Mouse (Mus musculus) heart, embryonic 12.5 days (tissue): ENCODE data around the gene Polr3b. TPM values are rescaled to one million over a fixed set of nuclear protein-coding genes. Genes with fewer than 3 reads are reported as not detected.

Experiments used
- ATAC-seq: fragments of 200-750 bp; cut with Nextera tagmentation; 2 replicates; pipeline ENCODE4 v1.8.0; 2017; ENCODE audit warnings: moderate TSS enrichment, moderate library complexity; ENCODE audit not compliant: insufficient number of reproducible peaks, low FRiP score
- H3K27ac ChIP-seq: fragments of 300-500 bp; sonication (generic); 2 replicates; pipeline ENCODE4 v1.5.1; 2016; ENCODE audit warnings: mild to moderate bottlenecking, moderate library complexity; ENCODE audit not compliant: poor library complexity, severe bottlenecking
- H3K27me3 ChIP-seq: fragments of 300-500 bp; sonication (generic); replicated peaks from 2 replicates; pipeline ENCODE4 v1.6.1; 2016; ENCODE audit warnings: mild to moderate bottlenecking, moderate library complexity
- H3K36me3 ChIP-seq: fragments of 300-500 bp; sonication (generic); 2 replicates; pipeline ENCODE4 v1.6.1; 2016; ENCODE audit warnings: mild to moderate bottlenecking, moderate library complexity
- H3K4me1 ChIP-seq: fragments of 300-500 bp; sonication (generic); replicated peaks from 2 replicates; pipeline ENCODE4 v1.6.1; 2016; ENCODE audit warnings: mild to moderate bottlenecking
- H3K4me2 ChIP-seq: fragments of 300-500 bp; sonication (generic); 2 replicates; pipeline ENCODE4 v1.6.1; 2016; ENCODE audit warnings: mild to moderate bottlenecking, moderate library complexity
- H3K4me3 ChIP-seq: fragments of 300-500 bp; sonication (generic); 2 replicates; pipeline ENCODE4 v1.5.1; 2016; ENCODE audit warnings: mild to moderate bottlenecking
- H3K9ac ChIP-seq: fragments of 300-500 bp; sonication (generic); 2 replicates; pipeline ENCODE4 v1.6.1; 2016; ENCODE audit warnings: mild to moderate bottlenecking, moderate library complexity
- H3K9me3 ChIP-seq: fragments of 300-500 bp; sonication (generic); replicated peaks from 2 replicates; pipeline ENCODE4 v1.6.1; 2016; ENCODE audit warnings: mild to moderate bottlenecking, moderate library complexity
- WGBS: fragments of 180-500 bp; shearing (Covaris S2); methylation state at CpG from one replicate; pipeline ENCODE4 v1.1.7; 2016; 5-methylcytosine and 5-hydroxymethylcytosine counted together
- polyA plus RNA-seq: library from polyadenylated mRNA; unstranded; fragments of >200 nt; fragmentation: Nextera tagmentation; extraction: Ambion mirVana; gene quantifications from 2 replicates; pipeline ENCODE4 v1.2.1, GENCODE M21; 2016

The Polr3b gene
- polyA plus RNA-seq, 1 experiment from 2014 or later: 13.4 TPM

- H3K4me1 ChIP-seq: peaks cover 51% of the 10 kb centered on the region
- peaks cover 6% of the 10 kb centered on the region for H3K36me3 ChIP-seq
- no peak overlapping the region for H3K4me2 ChIP-seq
- H3K27me3 ChIP-seq: no peaks in the 10 kb centered on the region
- no peaks in the 10 kb centered on the region for H3K9me3 ChIP-seq
- H3K27ac ChIP-seq: peak overlapping the region; percentile 84
- no peak overlapping the region for H3K9ac ChIP-seq
- WGBS: 64% methylated on average over 3 of the region's 3 CpGs
- no peak for ATAC-seq
- H3K4me3 ChIP-seq: no peak overlapping the region
Measured at GRCm38 (mm10) chr10:84610783-84611182, 11.3 kb upstream of the Polr3b start.

- Histone ChIP-seq H3K36me3 (no peaks in the 10 kb centered on the region), H3K27me3 (no peaks in the 10 kb centered on the region), H3K4me2 (no peak overlapping the region), H3K4me3 (no peak overlapping the region), H3K4me1 (peaks cover 51% of the 10 kb centered on the region), H3K9me3 (no peaks in the 10 kb centered on the region), H3K27ac (peak overlapping the region; percentile 73), H3K9ac (no peak overlapping the region)
- WGBS: 31% methylated on average over 3 of the region's 3 CpGs
- ATAC-seq: no peak
Measured at GRCm38 (mm10) chr10:84611664-84612063, 10.4 kb upstream of the Polr3b start.

- peak overlapping the region; percentile 73 for H3K27ac ChIP-seq
- no peak for ATAC-seq
- peaks cover 51% of the 10 kb centered on the region for H3K4me1 ChIP-seq
- no peak overlapping the region for H3K4me3 ChIP-seq
- no peak overlapping the region for H3K4me2 ChIP-seq
- WGBS: 73% methylated on average over 2 of the region's 2 CpGs
- H3K27me3 ChIP-seq: no peaks in the 10 kb centered on the region
- H3K9ac ChIP-seq: no peak overlapping the region
- H3K36me3 ChIP-seq: no peaks in the 10 kb centered on the region
- no peaks in the 10 kb centered on the region for H3K9me3 ChIP-seq
Measured at GRCm38 (mm10) chr10:84612281-84612680, 9.8 kb upstream of the Polr3b start.

- WGBS: 79% methylated on average over 8 of the region's 8 CpGs
- no peak for ATAC-seq
- Histone ChIP-seq H3K4me2 (no peak overlapping the region), H3K27me3 (no peaks in the 10 kb centered on the region), H3K4me1 (peaks cover 51% of the 10 kb centered on the region), H3K27ac (no peak overlapping the region), H3K9me3 (no peaks in the 10 kb centered on the region), H3K36me3 (no peaks in the 10 kb centered on the region), H3K4me3 (no peak overlapping the region), H3K9ac (no peak overlapping the region)
Measured at GRCm38 (mm10) chr10:84613366-84613765, 8.7 kb upstream of the Polr3b start.

- peak overlapping the region; percentile 21; the same call in 1 of the 2 replicates for H3K27ac ChIP-seq
- H3K4me2 ChIP-seq: no peak overlapping the region
- H3K27me3 ChIP-seq: no peaks in the 10 kb centered on the region
- H3K4me3 ChIP-seq: no peak overlapping the region
- ATAC-seq: no peak
- peaks cover 40% of the 10 kb centered on the region for H3K4me1 ChIP-seq
- 59% methylated on average over 3 of the region's 3 CpGs for WGBS
- H3K9ac ChIP-seq: no peak overlapping the region
- no peaks in the 10 kb centered on the region for H3K36me3 ChIP-seq
- H3K9me3 ChIP-seq: no peaks in the 10 kb centered on the region
Measured at GRCm38 (mm10) chr10:84615076-84615475, 7.0 kb upstream of the Polr3b start.

- no peak overlapping the region for H3K4me2 ChIP-seq
Measured at GRCm38 (mm10) chr10:84631182-84631581, 9.1 kb downstream of the Polr3b start.

GRCm38 (mm10) chr10:84632005-84632404 lies 9.9 kb downstream of the Polr3b start:
- Histone ChIP-seq H3K27me3 (no peaks in the 10 kb centered on the region), H3K9ac (no peak overlapping the region), H3K9me3 (no peaks in the 10 kb centered on the region), H3K4me1 (no peaks in the 10 kb centered on the region), H3K4me2 (no peak overlapping the region), H3K27ac (no peak overlapping the region), H3K4me3 (no peak overlapping the region), H3K36me3 (peaks cover 53% of the 10 kb centered on the region)
- ATAC-seq: no peak
- 93% methylated on average over 4 of the region's 4 CpGs for WGBS

More at GRCm38 (mm10) chr10:84631182-84631581, 9.1 kb downstream of the Polr3b start:
- 62% methylated on average over 5 of the region's 5 CpGs for WGBS
- ATAC-seq: no peak
- no peak overlapping the region for H3K4me3 ChIP-seq
- H3K27me3 ChIP-seq: no peaks in the 10 kb centered on the region
- H3K27ac ChIP-seq: no peak overlapping the region
- peaks cover 45% of the 10 kb centered on the region for H3K36me3 ChIP-seq
- no peaks in the 10 kb centered on the region for H3K4me1 ChIP-seq
- no peak overlapping the region for H3K9ac ChIP-seq
- H3K9me3 ChIP-seq: no peaks in the 10 kb centered on the region

GRCm38 (mm10) chr10:84636656-84637055 lies 14.6 kb downstream of the Polr3b start:
- no peaks in the 10 kb centered on the region for H3K9me3 ChIP-seq
- ATAC-seq: no peak
- no peak overlapping the region for H3K27ac ChIP-seq
- WGBS: 92% methylated on average over 10 of the region's 10 CpGs
- H3K27me3 ChIP-seq: no peaks in the 10 kb centered on the region
- no peak overlapping the region for H3K9ac ChIP-seq
- no peak overlapping the region for H3K4me3 ChIP-seq
- H3K4me1 ChIP-seq: no peaks in the 10 kb centered on the region
- H3K36me3 ChIP-seq: peaks cover 75% of the 10 kb centered on the region
- H3K4me2 ChIP-seq: no peak overlapping the region

GRCm38 (mm10) chr10:84638382-84638781 lies 16.3 kb downstream of the Polr3b start:
- 87% methylated on average over 4 of the region's 4 CpGs for WGBS
- H3K27ac ChIP-seq: no peak overlapping the region
- no peak overlapping the region for H3K9ac ChIP-seq
- H3K4me3 ChIP-seq: no peak overlapping the region
- peaks cover 66% of the 10 kb centered on the region for H3K36me3 ChIP-seq
- H3K4me1 ChIP-seq: no peaks in the 10 kb centered on the region
- ATAC-seq: no peak
- no peaks in the 10 kb centered on the region for H3K27me3 ChIP-seq
- H3K9me3 ChIP-seq: no peaks in the 10 kb centered on the region
- H3K4me2 ChIP-seq: no peak overlapping the region

GRCm38 (mm10) chr10:84639525-84640287 lies 17.6 kb downstream of the Polr3b start:
- WGBS: 60% methylated on average over 4 of the region's 4 CpGs
- Histone ChIP-seq H3K36me3 (peaks cover 57% of the 10 kb centered on the region), H3K4me3 (no peak overlapping the region), H3K9ac (no peak overlapping the region), H3K4me1 (no peaks in the 10 kb centered on the region), H3K27ac (no peak overlapping the region), H3K4me2 (no peak overlapping the region), H3K9me3 (no peaks in the 10 kb centered on the region), H3K27me3 (no peaks in the 10 kb centered on the region)
- no peak for ATAC-seq

- WGBS: 89% methylated on average over 7 of the region's 7 CpGs
- Histone ChIP-seq H3K27me3 (no peaks in the 10 kb centered on the region), H3K4me1 (no peaks in the 10 kb centered on the region), H3K9ac (no peak overlapping the region), H3K36me3 (peaks cover 52% of the 10 kb centered on the region), H3K4me2 (no peak overlapping the region), H3K9me3 (no peaks in the 10 kb centered on the region), H3K4me3 (no peak overlapping the region), H3K27ac (no peak overlapping the region)
- ATAC-seq: no peak
Measured at GRCm38 (mm10) chr10:84640861-84641260, 18.8 kb downstream of the Polr3b start.

GRCm38 (mm10) chr10:84641576-84641975 lies 19.5 kb downstream of the Polr3b start:
- Histone ChIP-seq H3K27me3 (no peaks in the 10 kb centered on the region), H3K27ac (no peak overlapping the region), H3K9ac (no peak overlapping the region), H3K4me1 (no peaks in the 10 kb centered on the region), H3K36me3 (peaks cover 49% of the 10 kb centered on the region), H3K9me3 (no peaks in the 10 kb centered on the region), H3K4me3 (no peak overlapping the region), H3K4me2 (no peak overlapping the region)
- WGBS: 86% methylated on average over 2 of the region's 2 CpGs
- ATAC-seq: no peak
